Mouse (Mus musculus) induced T-regulatory cell, adult 2 months (primary cell): ENCODE measurements around the gene Olfr456.
"Not testable (repeated sequence)": the region's sequence is repeated elsewhere in the genome, so short reads cannot be mapped to it uniquely, and the experiment has no call there.

Source experiments
- DNase-seq: peaks from one replicate; pipeline ENCODE4 v3.0.0-alpha.2; 2012; ENCODE audit warnings: low read depth

The Olfr456 gene

DNA sequence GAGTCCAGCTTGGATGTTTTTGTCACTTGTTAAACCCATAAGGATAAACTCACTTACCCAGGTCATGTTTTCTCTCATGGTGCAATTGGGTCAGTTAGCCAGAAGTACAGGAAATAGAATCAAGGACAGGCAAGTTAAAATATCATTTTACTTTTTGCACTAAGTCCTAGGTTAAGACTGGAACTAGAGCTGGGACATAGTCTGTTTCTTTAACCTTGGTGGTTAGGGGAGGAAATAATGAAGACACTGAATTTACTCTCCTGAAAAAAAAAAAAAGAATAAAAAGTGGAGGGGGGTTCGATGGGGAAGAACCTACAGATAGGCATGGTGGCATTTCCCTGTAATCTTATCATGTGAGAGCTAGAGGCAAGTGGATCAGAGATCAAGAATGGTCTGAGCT is at the start of gene Olfr456:
Gene Olfr456, minus strand, starts transcription at position 101 of the 400 bp plus-strand sequence.
- no peak for DNase-seq

DNA sequence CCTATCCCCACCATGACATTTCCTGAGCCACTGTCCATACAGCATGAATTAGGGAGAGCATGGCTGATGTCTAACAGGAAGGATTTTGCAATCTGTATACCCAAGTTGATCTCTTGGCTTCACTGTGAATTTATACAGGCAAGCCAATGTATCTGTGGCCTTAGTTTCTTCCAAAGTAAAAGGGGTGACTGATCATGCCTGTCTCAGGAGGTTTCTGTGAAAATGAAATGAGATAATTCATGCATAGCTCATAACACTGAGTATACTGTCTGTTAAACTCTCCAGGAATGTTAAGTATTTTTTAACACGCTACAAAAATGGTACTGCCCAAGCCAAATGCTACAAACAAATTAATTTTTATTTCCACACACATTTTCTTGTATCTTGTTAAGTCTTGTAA is 26.4 kb upstream of the Olfr456 start:
- no peak for DNase-seq

DNA sequence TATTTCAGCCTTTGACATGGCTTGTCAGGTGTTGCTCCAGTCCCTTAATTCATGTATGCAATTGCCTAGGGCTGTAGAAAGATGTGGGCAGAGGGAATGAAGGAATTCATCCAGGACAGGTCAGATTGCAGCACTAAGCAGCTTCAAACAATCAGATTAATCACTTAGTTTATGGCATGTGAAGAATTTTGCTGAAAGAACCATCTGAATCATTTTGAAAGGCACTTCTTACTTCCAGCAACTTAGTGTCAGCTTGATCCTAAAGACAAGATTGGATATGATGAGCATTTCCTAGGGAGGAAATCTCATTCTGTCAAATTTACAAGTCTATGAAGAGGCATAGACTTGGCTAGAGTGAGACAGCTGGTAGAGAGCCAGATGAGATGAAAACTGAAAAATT is 22.3 kb upstream of the Olfr456 start:
- no peak for DNase-seq

DNA sequence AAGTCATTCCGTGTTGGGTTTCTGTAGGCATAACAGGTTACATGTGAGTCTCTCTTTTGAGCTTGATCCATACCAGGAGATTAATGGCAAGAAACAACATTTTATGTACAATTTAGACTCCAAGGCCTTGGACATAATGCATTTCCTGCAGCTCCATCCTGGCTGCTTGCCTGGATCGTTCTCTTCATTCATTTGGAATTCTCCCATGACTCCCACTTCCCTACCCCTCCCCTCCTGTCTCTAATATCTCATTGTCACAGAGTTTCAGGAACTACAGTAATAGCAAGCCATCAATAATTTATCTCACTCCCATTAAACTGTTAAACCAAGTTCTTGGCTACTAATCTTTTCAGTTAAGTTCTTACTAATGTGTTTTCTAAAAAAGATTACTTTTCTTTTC is 16.5 kb upstream of the Olfr456 start:
- DNase-seq = no peak

DNA sequence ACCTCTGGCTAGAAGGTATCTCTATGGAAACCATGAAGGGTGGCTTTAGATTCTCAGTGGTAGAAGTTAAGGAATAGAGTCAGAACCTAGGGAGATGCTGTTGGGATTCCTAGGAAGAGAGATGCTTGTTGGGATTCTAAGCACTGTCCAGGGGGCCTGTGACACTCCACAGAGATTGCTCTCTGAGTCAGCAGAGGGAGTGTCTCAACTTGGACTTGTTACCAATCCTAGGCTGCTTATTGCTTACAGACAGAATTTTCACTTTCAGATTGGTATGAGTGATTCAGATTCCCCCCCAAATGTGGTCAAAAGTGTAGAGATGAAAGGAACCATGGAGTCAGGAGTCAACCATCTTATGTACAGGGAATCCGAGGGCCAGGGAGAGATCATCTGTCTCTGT is 2.7 kb upstream of the Olfr456 start:
- DNase-seq = no peak

DNA sequence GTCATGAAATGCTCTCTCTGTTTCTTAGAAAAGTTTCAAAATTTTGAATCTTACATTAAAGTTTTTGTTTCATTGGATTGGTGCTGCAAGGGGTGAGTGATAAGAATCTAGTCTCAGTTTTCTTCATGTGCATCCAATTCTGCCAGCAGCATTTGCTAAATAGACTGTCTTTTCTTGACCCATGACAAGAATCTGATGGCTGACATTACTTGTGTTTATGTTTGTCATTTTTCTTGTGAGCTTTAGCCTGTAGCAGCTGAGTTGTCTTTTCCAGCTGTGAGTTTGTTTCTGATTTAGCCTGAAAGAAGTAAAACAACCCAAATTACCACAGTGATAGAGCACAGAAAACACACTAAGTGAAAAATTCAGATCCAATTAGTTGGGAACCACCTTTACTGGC is 2.4 kb downstream of the Olfr456 start:
- no peak for DNase-seq

DNA sequence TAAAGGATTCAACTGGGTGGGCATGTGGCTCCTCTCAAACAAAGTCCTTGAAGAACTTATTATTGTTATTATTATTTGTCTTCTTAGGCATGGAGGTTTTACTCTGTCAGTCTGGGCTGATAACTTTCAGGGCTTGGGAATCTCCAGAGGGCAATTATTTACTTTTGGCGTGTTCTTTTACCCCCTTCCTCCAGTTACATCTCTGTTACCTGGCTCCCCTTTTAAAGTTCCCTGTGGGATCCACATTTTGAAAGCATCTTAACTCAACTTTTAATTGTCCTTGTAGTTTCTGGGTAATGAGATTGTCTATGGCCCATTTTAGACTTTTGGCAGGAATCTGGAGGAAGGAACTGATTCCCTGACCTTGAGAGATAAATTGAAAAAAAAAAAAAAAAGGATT is 10.8 kb downstream of the Olfr456 start, which contains the start of gene Olfr457:
Gene Olfr457, minus strand, starts transcription at position 101 of the 400 bp plus-strand sequence.
- no peak for DNase-seq

DNA sequence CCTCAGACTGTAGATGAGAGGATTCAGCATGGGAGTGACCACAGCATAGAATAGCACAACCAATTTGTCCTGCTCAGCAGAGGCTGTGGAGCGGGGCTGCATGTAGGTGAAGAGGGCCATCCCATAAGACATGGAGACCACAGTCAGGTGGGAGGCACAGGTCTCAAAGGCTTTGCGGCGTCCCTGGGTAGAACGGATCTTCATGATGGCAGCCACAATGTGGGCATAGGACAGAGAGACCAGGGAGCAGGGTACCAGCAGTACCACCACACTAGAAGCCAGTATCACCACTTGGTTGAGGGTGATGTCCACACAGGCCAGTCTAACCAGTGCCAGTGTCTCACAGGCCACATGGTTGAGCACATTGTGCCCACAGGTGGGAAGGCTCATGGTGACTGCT is 15.7 kb downstream of the Olfr456 start:
- not testable (repeated sequence) for DNase-seq

DNA sequence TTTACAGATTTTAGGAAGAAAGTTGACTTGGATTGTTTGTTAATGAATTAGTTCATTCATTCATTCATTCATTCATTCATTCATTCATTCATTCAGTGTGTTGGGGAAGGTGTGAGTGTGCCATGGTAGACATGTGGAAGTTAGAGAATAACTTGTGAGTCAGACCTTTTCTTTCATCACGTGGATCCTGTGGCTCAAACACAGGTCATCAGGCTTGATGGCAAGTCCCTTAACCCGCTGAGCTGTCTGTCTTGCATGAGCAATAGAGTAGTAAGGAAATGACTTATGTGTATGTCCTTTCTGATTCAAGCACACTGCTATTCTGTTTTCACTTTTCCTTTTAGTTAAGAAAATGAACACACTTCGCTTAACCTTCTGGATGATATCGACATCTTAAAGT is 16.5 kb downstream of the Olfr456 start:
- DNase-seq = no peak

DNA sequence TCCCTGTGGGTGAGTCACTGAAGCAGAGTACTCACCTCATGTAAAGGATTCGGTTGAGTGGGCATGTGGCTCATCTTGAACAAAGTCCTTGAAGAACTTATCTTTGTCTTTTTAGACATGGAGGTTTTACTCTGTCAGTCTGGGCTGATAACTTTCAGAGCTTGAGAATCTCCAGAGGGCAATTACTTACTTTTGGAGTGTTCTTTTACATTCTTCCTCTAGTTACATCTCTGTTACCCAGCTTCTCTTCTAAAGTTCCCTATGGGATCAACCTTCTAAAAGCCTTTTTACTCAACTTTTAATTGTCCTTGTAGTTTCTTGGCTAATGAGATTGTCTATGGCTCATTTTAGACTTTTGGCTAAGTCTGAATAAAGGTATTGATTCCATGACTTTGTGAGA is 21.9 kb downstream of the Olfr456 start, which contains the start of gene Olfr458:
Gene Olfr458, minus strand, starts transcription at position 101 of the 400 bp plus-strand sequence.
- DNase-seq = no peak

DNA sequence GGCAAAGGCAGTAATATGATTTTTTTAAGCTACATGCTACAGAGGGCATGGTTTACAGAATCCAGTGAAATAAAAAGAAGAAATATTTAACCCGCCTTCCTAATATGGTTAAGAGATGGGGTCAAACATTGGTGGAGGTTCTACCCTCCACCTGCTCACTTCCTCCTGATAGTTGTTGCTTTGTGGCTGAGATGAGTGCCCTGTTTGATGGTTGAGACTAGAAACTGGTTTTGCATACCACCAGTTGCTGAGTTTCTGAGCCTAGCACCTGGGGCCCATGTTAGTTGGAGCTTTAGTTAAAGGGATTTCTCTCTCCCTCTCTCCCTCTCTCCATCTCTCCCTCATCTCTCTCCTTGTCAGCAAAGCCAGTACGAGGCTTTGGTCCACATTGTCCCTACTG is 39.6 kb downstream of the Olfr456 start:
- DNase-seq = no peak

DNA sequence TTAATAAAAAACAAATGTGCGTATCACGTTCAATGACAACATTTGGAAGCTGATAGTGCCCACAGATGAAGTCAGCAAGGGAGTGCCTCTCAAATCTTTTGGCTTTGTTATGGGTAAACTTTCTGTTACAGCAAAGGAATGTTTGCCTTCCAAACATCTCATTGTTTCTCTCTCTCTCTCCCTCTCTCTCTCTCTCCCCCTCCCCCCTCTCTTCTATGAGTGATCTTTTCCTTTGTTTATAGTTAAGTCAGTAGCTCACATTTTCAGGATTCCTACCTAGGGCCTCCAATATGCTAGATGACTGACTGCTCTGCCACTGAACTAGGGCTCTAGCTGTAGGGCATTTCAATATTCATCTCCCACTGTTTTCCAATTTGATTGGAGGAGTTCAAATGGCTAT is 42.5 kb downstream of the Olfr456 start:
- DNase-seq = no peak

DNA sequence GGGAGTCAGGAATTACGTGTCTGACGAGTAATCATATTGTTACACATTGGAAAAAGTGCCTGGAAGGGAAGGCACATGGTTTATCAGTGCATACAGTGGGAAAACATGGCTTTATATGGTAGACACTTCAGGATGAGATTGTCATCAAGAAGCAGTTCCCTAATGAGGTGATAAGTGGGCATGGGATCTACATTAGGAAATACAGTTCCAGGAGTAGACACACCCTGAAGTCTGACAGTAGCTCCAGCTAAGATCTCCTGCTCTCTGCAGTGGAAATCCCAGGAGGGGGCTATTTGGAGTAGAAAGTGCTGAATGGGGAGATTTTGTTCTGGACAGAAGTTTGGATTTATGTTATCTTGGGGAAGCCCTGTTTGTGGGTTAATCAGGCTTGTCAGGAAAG is 45.6 kb downstream of the Olfr456 start:
- no peak for DNase-seq
